Mouse (Mus musculus): Measurements from ENCODE around the gene Lsm7. TPM values are rescaled to one million over a fixed set of nuclear protein-coding genes. Genes with fewer than 3 reads are reported as not detected.

Gene Lsm7
- polyA plus RNA-seq, 1 experiment from 2014 or later, result 412 TPM

DNA sequence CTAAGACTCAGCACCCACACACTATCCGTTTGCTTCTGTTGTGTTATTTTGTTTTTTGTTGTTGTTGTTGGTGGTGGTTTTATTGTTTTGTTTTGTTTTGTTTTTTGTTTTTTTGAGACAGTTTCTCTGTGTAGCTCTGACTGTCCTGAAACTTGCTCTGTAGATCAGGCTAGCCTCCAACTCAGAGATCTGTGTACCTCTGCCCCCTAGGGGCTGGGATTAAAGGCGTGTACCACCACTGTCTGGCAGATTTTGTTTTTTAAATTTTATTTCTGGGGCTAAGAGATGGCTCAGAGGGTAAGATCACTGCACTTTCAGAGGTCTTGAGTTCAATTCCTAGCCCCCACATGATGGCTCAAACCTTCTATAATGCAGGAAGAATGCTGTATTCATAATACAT lies 25.9 kb upstream of the Lsm7 start:
- ATAC-seq (replicated peaks; ENCODE audit: low FRiP score, low TSS enrichment, low read depth), result peak; percentile 17; the same call in 1 of the 2 replicates
- Histone ChIP-seq H3K4me1 (replicated peaks; ENCODE audit: control insufficient read depth, insufficient read depth, low read length) (no peaks in the 10 kb centered on the region), H3K27me3 (replicated peaks; ENCODE audit: control insufficient read depth, insufficient read depth, low read length) (no peaks in the 10 kb centered on the region), H3K9me3 (ENCODE audit: control insufficient read depth, low read length) (no peaks in the 10 kb centered on the region), H3K36me3 (ENCODE audit: control insufficient read depth, insufficient read depth, low read length) (no peaks in the 10 kb centered on the region), H3K4me3 (ENCODE audit: low read depth, low read length) (no peak overlapping the region), H3K4me2 (ENCODE audit: low read length) (no peak overlapping the region), H3K9ac (ENCODE audit: low read length) (no peak overlapping the region), H3K27ac (ENCODE audit: low read depth) (no peak overlapping the region)
- no peak for DNase-seq (ENCODE audit: low spot score)
- WGBS, result 58% methylated on average over 2 of the region's 2 CpGs

DNA sequence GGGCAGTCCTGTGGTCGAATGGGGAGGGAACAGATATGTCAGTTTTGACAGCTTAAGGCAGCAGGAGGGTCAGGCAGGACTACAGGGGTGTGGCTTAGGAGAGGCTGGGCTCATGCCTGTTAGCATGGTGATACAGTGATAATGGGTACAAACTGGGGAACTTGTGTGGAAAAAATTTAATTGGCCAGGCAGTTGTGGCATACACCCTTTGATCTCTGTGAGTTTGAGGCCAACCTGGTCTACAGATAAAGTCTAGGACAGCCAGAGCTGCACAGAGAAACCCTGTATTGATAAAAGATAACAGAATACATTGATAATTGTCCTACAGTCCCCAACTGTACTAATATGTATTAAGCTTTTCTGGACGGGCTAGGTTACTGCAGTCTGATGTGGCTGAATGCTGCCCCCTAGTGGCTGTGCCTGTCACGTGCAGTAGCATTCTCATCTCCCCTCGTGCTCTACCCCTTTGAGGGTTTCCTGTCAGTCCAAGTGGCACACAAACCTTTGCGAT lies 25.2 kb upstream of the Lsm7 start:
- 13% methylated on average over 5 of the region's 5 CpGs for WGBS
- Histone ChIP-seq H3K9me3 (ENCODE audit: control insufficient read depth, low read length) (no peaks in the 10 kb centered on the region), H3K9ac (ENCODE audit: low read length) (no peak overlapping the region), H3K4me2 (ENCODE audit: low read length) (no peak overlapping the region), H3K27ac (ENCODE audit: low read depth) (no peak overlapping the region), H3K4me1 (replicated peaks; ENCODE audit: control insufficient read depth, insufficient read depth, low read length) (no peaks in the 10 kb centered on the region), H3K4me3 (ENCODE audit: low read depth, low read length) (no peak overlapping the region), H3K27me3 (replicated peaks; ENCODE audit: control insufficient read depth, insufficient read depth, low read length) (no peaks in the 10 kb centered on the region), H3K36me3 (ENCODE audit: control insufficient read depth, insufficient read depth, low read length) (no peaks in the 10 kb centered on the region)
- DNase-seq (ENCODE audit: low spot score) (peak; percentile 80), ATAC-seq (replicated peaks; ENCODE audit: low FRiP score, low TSS enrichment, low read depth) (peak; percentile 23; the same call in 1 of the 2 replicates)

DNA sequence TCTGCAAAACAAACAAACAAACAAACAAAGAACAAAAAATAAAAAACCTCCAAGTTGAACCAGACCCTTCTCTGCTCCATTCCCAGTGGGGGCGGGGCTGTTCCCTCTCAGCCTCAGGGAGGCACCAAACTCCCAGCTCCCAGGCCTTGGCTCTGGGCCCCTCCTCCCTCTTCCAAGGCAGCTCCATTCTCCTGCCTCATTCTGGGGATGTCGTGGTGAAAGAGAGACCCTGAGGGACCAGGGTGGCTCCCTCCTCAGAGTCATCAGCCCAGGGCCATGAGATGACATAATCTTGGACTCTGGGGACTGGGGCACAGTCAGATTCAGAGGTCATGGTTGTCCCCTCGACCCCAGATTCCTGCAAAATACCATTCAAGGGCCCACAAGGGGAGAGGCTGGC lies 21.6 kb upstream of the Lsm7 start:
- no peak overlapping the region for H3K9ac ChIP-seq (ENCODE audit: low read length)
- 0 out of 2 replicates have a peak, but pooled peaks cover 6% of the 10 kb centered on the region for H3K27me3 ChIP-seq (replicated peaks; ENCODE audit: control insufficient read depth, insufficient read depth, low read length)
- no peak for ATAC-seq (replicated peaks; ENCODE audit: low FRiP score, low TSS enrichment, low read depth)
- H3K4me3 ChIP-seq (ENCODE audit: low read depth, low read length), result no peak overlapping the region
- H3K36me3 ChIP-seq (ENCODE audit: control insufficient read depth, insufficient read depth, low read length), result no peaks in the 10 kb centered on the region
- WGBS, result 17% methylated on average over 3 of the region's 3 CpGs
- no peak overlapping the region for H3K27ac ChIP-seq (ENCODE audit: low read depth)
- no peaks in the 10 kb centered on the region for H3K4me1 ChIP-seq (replicated peaks; ENCODE audit: control insufficient read depth, insufficient read depth, low read length)
- H3K9me3 ChIP-seq (ENCODE audit: control insufficient read depth, low read length), result no peaks in the 10 kb centered on the region
- DNase-seq (ENCODE audit: low spot score), result no peak
- H3K4me2 ChIP-seq (ENCODE audit: low read length), result no peak overlapping the region

DNA sequence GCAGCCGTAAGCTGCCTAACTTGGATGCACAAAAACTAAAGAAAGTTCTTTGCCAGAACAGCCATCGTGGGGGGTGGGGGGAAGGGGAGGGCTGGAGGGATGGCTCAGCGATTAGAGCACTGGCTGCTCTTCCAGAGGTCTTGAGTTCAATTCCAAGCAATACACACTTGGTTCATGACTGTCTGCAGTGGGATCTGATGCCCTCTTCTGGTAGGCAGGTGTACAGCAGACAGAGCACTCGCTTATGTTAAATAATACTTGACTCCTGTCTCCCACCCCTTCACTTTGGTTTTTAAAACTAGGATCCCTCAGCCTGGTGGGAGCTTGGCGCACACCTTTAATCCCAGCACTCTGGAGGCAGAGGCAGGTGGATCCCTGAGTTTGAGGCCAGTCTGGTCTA lies 21.0 kb upstream of the Lsm7 start:
- WGBS, result 38% methylated on average over 5 of the region's 5 CpGs
- Histone ChIP-seq H3K27ac (ENCODE audit: low read depth) (no peak overlapping the region), H3K9me3 (ENCODE audit: control insufficient read depth, low read length) (no peaks in the 10 kb centered on the region), H3K4me2 (ENCODE audit: low read length) (no peak overlapping the region), H3K36me3 (ENCODE audit: control insufficient read depth, insufficient read depth, low read length) (no peaks in the 10 kb centered on the region), H3K9ac (ENCODE audit: low read length) (no peak overlapping the region), H3K4me3 (ENCODE audit: low read depth, low read length) (no peak overlapping the region), H3K27me3 (replicated peaks; ENCODE audit: control insufficient read depth, insufficient read depth, low read length) (0 out of 2 replicates have a peak, but pooled peaks cover 6% of the 10 kb centered on the region), H3K4me1 (replicated peaks; ENCODE audit: control insufficient read depth, insufficient read depth, low read length) (no peaks in the 10 kb centered on the region)
- ATAC-seq (replicated peaks; ENCODE audit: low FRiP score, low TSS enrichment, low read depth), result no peak
- no peak for DNase-seq (ENCODE audit: low spot score)

DNA sequence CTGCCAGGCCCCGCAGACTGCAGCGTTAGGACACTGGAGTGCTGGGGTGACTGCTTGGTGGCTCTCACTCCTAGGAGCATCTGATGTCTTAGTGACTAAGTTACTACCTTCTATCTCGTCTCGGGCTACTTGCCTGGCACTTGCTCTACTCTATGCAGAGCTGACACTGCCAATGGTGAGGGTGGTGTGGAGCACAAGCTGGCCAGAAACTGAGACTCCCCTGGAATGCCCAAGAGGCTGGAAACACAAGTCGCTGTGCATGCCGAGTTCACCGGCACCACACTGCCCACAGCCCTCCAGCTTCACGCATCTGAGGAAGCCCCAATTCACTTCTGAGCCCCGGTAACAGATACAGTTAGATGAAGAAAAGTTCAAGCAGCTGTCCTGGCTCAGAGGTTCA lies 19.0 kb upstream of the Lsm7 start:
- DNase-seq (ENCODE audit: low spot score) (no peak), ATAC-seq (replicated peaks; ENCODE audit: low FRiP score, low TSS enrichment, low read depth) (no peak)
- H3K9me3 ChIP-seq (ENCODE audit: control insufficient read depth, low read length), result no peaks in the 10 kb centered on the region
- H3K27ac ChIP-seq (ENCODE audit: low read depth), result no peak overlapping the region
- 78% methylated on average over 9 of the region's 9 CpGs for WGBS
- H3K36me3 ChIP-seq (ENCODE audit: control insufficient read depth, insufficient read depth, low read length), result no peaks in the 10 kb centered on the region
- 0 out of 2 replicates have a peak, but pooled peaks cover 6% of the 10 kb centered on the region for H3K27me3 ChIP-seq (replicated peaks; ENCODE audit: control insufficient read depth, insufficient read depth, low read length)
- H3K4me1 ChIP-seq (replicated peaks; ENCODE audit: control insufficient read depth, insufficient read depth, low read length), result no peaks in the 10 kb centered on the region
- no peak overlapping the region for H3K9ac ChIP-seq (ENCODE audit: low read length)
- H3K4me2 ChIP-seq (ENCODE audit: low read length), result no peak overlapping the region
- H3K4me3 ChIP-seq (ENCODE audit: low read depth, low read length), result no peak overlapping the region

DNA sequence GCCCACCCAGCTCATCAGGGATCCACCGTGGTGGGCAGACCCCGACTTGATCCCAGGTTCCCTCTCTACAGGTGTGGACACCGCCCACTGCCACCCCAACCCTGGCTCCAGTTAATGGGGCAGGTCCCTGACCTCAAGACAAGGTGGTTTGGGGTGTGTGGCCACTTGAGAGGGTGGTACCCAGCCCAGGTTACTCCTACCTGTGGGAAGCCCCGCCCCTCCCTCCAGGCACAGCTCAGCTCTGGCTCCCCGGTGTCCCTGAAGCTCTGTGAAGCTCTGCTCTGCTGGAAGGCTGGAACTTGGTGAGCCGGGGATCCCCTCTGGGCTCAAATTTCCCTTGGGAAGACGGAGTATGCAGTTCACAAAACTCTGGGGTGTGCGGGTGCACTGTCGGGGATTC lies 16.6 kb upstream of the Lsm7 start, which contains the start of gene Tmprss9:
Gene Tmprss9, plus strand, starts transcription at position 268 of the 400 bp plus-strand sequence.
- Histone ChIP-seq H3K27me3 (replicated peaks; ENCODE audit: control insufficient read depth, insufficient read depth, low read length) (0 out of 2 replicates have a peak, but pooled peaks cover 6% of the 10 kb centered on the region), H3K27ac (ENCODE audit: low read depth) (no peak within 1 kb of the TSS), H3K4me1 (replicated peaks; ENCODE audit: control insufficient read depth, insufficient read depth, low read length) (no peaks in the 10 kb centered on the region), H3K9ac (ENCODE audit: low read length) (no peak within 1 kb of the TSS), H3K4me3 (ENCODE audit: low read depth, low read length) (no peak within 1 kb of the TSS), H3K9me3 (ENCODE audit: control insufficient read depth, low read length) (no peaks in the 10 kb centered on the region), H3K36me3 (ENCODE audit: control insufficient read depth, insufficient read depth, low read length) (peaks cover 11% of the 10 kb centered on the region), H3K4me2 (ENCODE audit: low read length) (no peak within 1 kb of the TSS)
- WGBS, result 27% methylated on average over 9 of the region's 9 CpGs
- ATAC-seq (replicated peaks; ENCODE audit: low FRiP score, low TSS enrichment, low read depth) (no peak; the same call in 1 of the 2 replicates), DNase-seq (ENCODE audit: low spot score) (no peak)

DNA sequence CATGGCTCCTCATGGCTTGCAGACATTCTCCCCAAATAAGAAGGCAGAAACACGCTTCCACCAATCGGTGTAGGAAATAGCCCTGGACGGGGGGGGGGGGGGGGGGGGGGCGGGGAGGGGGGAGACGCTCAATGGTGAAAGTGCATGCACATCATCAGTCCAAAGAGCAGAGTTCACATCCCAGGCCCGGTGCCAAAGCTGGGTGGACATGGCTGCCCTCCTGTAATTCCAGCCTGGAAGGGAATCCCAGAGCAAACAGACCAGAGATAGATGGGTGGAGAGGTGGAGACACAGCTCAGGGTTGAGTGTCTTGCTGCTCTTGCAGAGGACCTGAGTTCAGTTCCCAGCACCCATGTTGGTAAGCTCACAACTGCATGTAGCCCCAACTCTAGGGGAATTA lies 16.0 kb upstream of the Lsm7 start:
- Histone ChIP-seq H3K4me2 (ENCODE audit: low read length) (no peak overlapping the region), H3K36me3 (ENCODE audit: control insufficient read depth, insufficient read depth, low read length) (peaks cover 16% of the 10 kb centered on the region), H3K4me3 (ENCODE audit: low read depth, low read length) (no peak overlapping the region), H3K9me3 (ENCODE audit: control insufficient read depth, low read length) (no peaks in the 10 kb centered on the region), H3K9ac (ENCODE audit: low read length) (no peak overlapping the region), H3K4me1 (replicated peaks; ENCODE audit: control insufficient read depth, insufficient read depth, low read length) (no peaks in the 10 kb centered on the region), H3K27ac (ENCODE audit: low read depth) (no peak overlapping the region), H3K27me3 (replicated peaks; ENCODE audit: control insufficient read depth, insufficient read depth, low read length) (0 out of 2 replicates have a peak, but pooled peaks cover 6% of the 10 kb centered on the region)
- ATAC-seq (replicated peaks; ENCODE audit: low FRiP score, low TSS enrichment, low read depth), result no peak
- DNase-seq (ENCODE audit: low spot score), result no peak
- 83% methylated on average over 2 of the region's 6 CpGs for WGBS

DNA sequence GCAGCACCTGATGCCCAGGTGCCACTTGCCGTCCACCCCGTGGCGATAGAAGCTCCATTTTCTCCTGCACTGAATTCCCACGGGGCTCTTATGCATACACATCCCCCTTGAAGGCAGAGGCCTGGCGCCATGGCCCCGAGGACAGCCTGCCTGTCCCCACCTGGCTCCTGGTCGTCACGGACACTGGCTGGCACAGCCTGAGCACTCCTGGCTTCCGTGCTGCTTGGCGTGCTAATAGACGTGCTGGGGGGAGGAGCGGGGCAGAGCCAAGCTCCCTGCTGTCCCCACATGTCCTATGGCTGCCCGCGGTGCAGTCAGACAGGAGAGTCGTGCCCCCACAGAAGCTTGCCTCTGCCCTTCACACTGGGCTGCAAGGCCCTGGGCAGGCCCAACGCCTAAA lies 9.4 kb upstream of the Lsm7 start:
- Histone ChIP-seq H3K27me3 (replicated peaks; ENCODE audit: control insufficient read depth, insufficient read depth, low read length) (no peaks in the 10 kb centered on the region), H3K4me1 (replicated peaks; ENCODE audit: control insufficient read depth, insufficient read depth, low read length) (no peaks in the 10 kb centered on the region), H3K27ac (ENCODE audit: low read depth) (no peak overlapping the region), H3K9me3 (ENCODE audit: control insufficient read depth, low read length) (no peaks in the 10 kb centered on the region), H3K36me3 (ENCODE audit: control insufficient read depth, insufficient read depth, low read length) (peaks cover 54% of the 10 kb centered on the region), H3K4me2 (ENCODE audit: low read length) (no peak overlapping the region), H3K9ac (ENCODE audit: low read length) (no peak overlapping the region), H3K4me3 (ENCODE audit: low read depth, low read length) (no peak overlapping the region)
- DNase-seq (ENCODE audit: low spot score) (no peak), ATAC-seq (replicated peaks; ENCODE audit: low FRiP score, low TSS enrichment, low read depth) (no peak)
- WGBS, result 93% methylated on average over 16 of the region's 16 CpGs

DNA sequence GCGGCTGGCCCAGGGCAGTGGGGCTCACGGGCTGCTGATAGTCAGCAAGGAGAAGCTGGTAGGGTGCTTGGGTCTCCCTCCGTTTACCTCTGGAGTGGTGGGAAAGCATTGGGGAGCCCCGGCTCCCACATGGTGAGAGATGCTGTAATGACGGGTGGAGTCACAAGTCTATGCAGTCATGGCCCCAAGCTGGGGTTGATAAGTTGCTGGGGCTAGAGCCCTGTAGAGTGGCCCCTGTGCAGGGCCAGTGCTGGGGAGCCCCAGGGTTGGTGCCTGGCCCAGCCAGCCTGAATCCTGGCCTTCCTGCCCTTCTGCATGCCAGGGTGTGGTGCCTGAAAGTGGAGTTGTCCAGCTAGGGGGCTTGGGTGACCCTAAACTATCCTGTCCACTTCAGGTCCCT lies 7.3 kb upstream of the Lsm7 start:
- H3K4me3 ChIP-seq (ENCODE audit: low read depth, low read length), result no peak overlapping the region
- ATAC-seq (replicated peaks; ENCODE audit: low FRiP score, low TSS enrichment, low read depth), result no peak
- no peak overlapping the region for H3K9ac ChIP-seq (ENCODE audit: low read length)
- no peak overlapping the region for H3K27ac ChIP-seq (ENCODE audit: low read depth)
- no peak overlapping the region for H3K4me2 ChIP-seq (ENCODE audit: low read length)
- DNase-seq (ENCODE audit: low spot score), result no peak
- no peaks in the 10 kb centered on the region for H3K9me3 ChIP-seq (ENCODE audit: control insufficient read depth, low read length)
- H3K27me3 ChIP-seq (replicated peaks; ENCODE audit: control insufficient read depth, insufficient read depth, low read length), result no peaks in the 10 kb centered on the region
- H3K36me3 ChIP-seq (ENCODE audit: control insufficient read depth, insufficient read depth, low read length), result peaks cover 46% of the 10 kb centered on the region
- WGBS, result 94% methylated on average over 5 of the region's 5 CpGs
- no peaks in the 10 kb centered on the region for H3K4me1 ChIP-seq (replicated peaks; ENCODE audit: control insufficient read depth, insufficient read depth, low read length)
